Comparison of ENCODE assay signal across 28 mouse cellular contexts in genomic region chr7:5288281-5288680, GRCm38 (mm10).
DNase-seq lines count a peak whose midpoint lies in the region; ATAC-seq and TF ChIP-seq lines count a peak whose summit lies in the region.
"Had no signal": no experiment of that assay in that cellular context is flagged by ENCODE, and none has a peak within 500 bp of the region (broad histone marks: within the 10 kb centered on the region; RNA-seq: fewer than 3 reads in every experiment).

No protein-coding gene starts in this region.

- 46% methylated on average over 1 of the region's 1 CpGs for WGBS in hindbrain, embryonic 12.5 days
- 63% methylated on average over 1 of the region's 1 CpGs for WGBS in forebrain, embryonic 12.5 days

- no peaks in the 10 kb centered on the region for H3K79me2 ChIP-seq in MEL (ENCODE audit: control insufficient read depth, insufficient read depth, low read length, poor library complexity)

- no peaks in the 10 kb centered on the region for H3K27me3 ChIP-seq in E14TG2a.4 (ENCODE audit: insufficient read depth, low read length)
- no peaks in the 10 kb centered on the region for H3K27me3 ChIP-seq in MEL (ENCODE audit: control insufficient read depth in 1 of 2, insufficient read depth in 2 of 2, low read length in 2 of 2)
- no peaks in the 10 kb centered on the region for H3K27me3 ChIP-seq in hindbrain, embryonic 12.5 days
- H3K27me3 ChIP-seq in forebrain, embryonic 12.5 days, result no peaks in the 10 kb centered on the region
- H3K27me3 ChIP-seq: heart, embryonic 12.5 days; heart, embryonic 15.5 days; hindbrain, embryonic 15.5 days had no signal

- H3K36me3 ChIP-seq in E14TG2a.4 (ENCODE audit: insufficient read depth, low read length) (no peaks in the 10 kb centered on the region), MEL (ENCODE audit: control insufficient read depth in 1 of 2, insufficient read depth in 2 of 2, low read length in 2 of 2) (no peaks in the 10 kb centered on the region)
- no peaks in the 10 kb centered on the region for H3K36me3 ChIP-seq in hindbrain, embryonic 12.5 days
- no peaks in the 10 kb centered on the region for H3K36me3 ChIP-seq in forebrain, embryonic 12.5 days (replicated peaks)
- H3K36me3 ChIP-seq: forebrain, embryonic 10.5 days; heart, embryonic 12.5 days; heart, embryonic 15.5 days; hindbrain, embryonic 15.5 days had no signal

- H3K9me3 ChIP-seq in E14TG2a.4 (ENCODE audit: low read length) (no peaks in the 10 kb centered on the region; the same call in 1 of the 2 replicates), MEL (replicated peaks; ENCODE audit: insufficient read depth, low read length) (no peaks in the 10 kb centered on the region)
- H3K9me3 ChIP-seq in hindbrain, embryonic 12.5 days (replicated peaks), result peaks cover 29% of the 10 kb centered on the region
- H3K9me3 ChIP-seq in forebrain, embryonic 12.5 days, result peaks cover 23% of the 10 kb centered on the region

- no peak overlapping the region for H3K27ac ChIP-seq in MEL (ENCODE audit: control insufficient read depth, low read depth, low read length)
- H3K27ac ChIP-seq in left cerebral cortex, adult 2 months, result no peak overlapping the region
- H3K27ac ChIP-seq in hindbrain, embryonic 12.5 days, result no peak overlapping the region
- H3K27ac ChIP-seq in forebrain, embryonic 12.5 days, result no peak overlapping the region
- H3K27ac ChIP-seq: forebrain, embryonic 10.5 days; gastrocnemius, adult 2 months; heart, embryonic 15.5 days; hindbrain, embryonic 15.5 days had no signal

- H3K4me1 ChIP-seq in E14TG2a.4 (replicated peaks; ENCODE audit: low read depth, low read length) (no peaks in the 10 kb centered on the region), MEL (ENCODE audit: control insufficient read depth in 1 of 2, insufficient read depth in 2 of 2, low read length in 2 of 2) (no peaks in the 10 kb centered on the region)
- no peaks in the 10 kb centered on the region for H3K4me1 ChIP-seq in hindbrain, embryonic 12.5 days
- no peaks in the 10 kb centered on the region for H3K4me1 ChIP-seq in forebrain, embryonic 12.5 days
- H3K4me1 ChIP-seq: forebrain, embryonic 10.5 days; heart, embryonic 12.5 days; heart, embryonic 15.5 days; hindbrain, embryonic 15.5 days had no signal

- H3K9ac ChIP-seq in MEL (ENCODE audit: control insufficient read depth, low read depth, low read length, poor library complexity, severe bottlenecking), result no peak overlapping the region
- no peak overlapping the region for H3K9ac ChIP-seq in hindbrain, embryonic 12.5 days
- no peak overlapping the region for H3K9ac ChIP-seq in forebrain, embryonic 12.5 days
- H3K9ac ChIP-seq: forebrain, postnatal 0 days; heart, embryonic 12.5 days; heart, embryonic 15.5 days; hindbrain, embryonic 15.5 days had no signal

- ATAC-seq in hindbrain, embryonic 12.5 days (ENCODE audit: low FRiP score), result no peak
- no peak for ATAC-seq in forebrain, embryonic 12.5 days (ENCODE audit: low FRiP score)
- ATAC-seq: forebrain, embryonic 14.5 days; forebrain, postnatal 0 days; intestine, embryonic 16.5 days had no signal

- intact Hi-C loops in left cerebral cortex, adult 2 months (cut with DNase I), result no loop called here

- H3K4me2 ChIP-seq in hindbrain, embryonic 12.5 days (replicated peaks), result no peak overlapping the region
- H3K4me2 ChIP-seq in forebrain, embryonic 12.5 days, result no peak overlapping the region
- H3K4me2 ChIP-seq: heart, embryonic 12.5 days; heart, embryonic 15.5 days; hindbrain, embryonic 15.5 days had no signal

- peak; percentile 80 for TF ChIP-seq CTCF in E14TG2a.4 (conservative IDR thresholded peaks at IDR 0.05; ENCODE audit: low read length)
- peak; percentile 13 to 34 (median 20); a peak in 4 of 6 replicates for TF ChIP-seq CTCF in MEL (IDR thresholded peaks at IDR 0.05 in 2 of 3, conservative IDR thresholded peaks at IDR 0.05 in 1 of 3; ENCODE audit: control insufficient read depth in 1 of 3, insufficient read depth in 1 of 3, low read depth in 2 of 3, low read length in 3 of 3, poor library complexity in 1 of 3, severe bottlenecking in 1 of 3)
- TF ChIP-seq CTCF in left cerebral cortex, adult 2 months (IDR thresholded peaks at IDR 0.05), result no peak

- no peak for TF ChIP-seq EP300 in MEL (IDR thresholded peaks at IDR 0.05; ENCODE audit: low read depth in 1 of 2, low read length in 2 of 2)

- DNase-seq in 416B (ENCODE audit: low read depth) (peak; percentile 32), MEL (ENCODE audit: low read depth, low spot score) (peak; percentile 14), R1 (ENCODE audit: low read depth, low spot score) (peak; percentile 25)
- DNase-seq in left cerebral cortex, adult 2 months (ENCODE audit: extremely low spot score in 1 of 2, low spot score in 2 of 2), result no peak
- no peak for DNase-seq in urinary bladder, postnatal 36 days (ENCODE audit: low spot score in 2 of 2)
- DNase-seq: adrenal gland, postnatal 10 days; adrenal gland, postnatal 36 days; B cell, adult 2 months; cerebellum, adult 18-20 months; cerebellum, adult 9-10 months; cerebellum, postnatal 14 days; forebrain, postnatal 0 days; gastrocnemius, adult 2 months; gastrocnemius, postnatal 14 days; heart, adult 18-20 months; heart, postnatal 10 days; heart, postnatal 4 days; kidney, adult 18-20 months; kidney, adult 9 months had no signal

- peak; percentile 40 for TF ChIP-seq RAD21 in MEL (IDR thresholded peaks at IDR 0.05; ENCODE audit: low read depth, low read length)

- H3K4me3 ChIP-seq in E14TG2a.4 (replicated peaks; ENCODE audit: low read length), result no peak overlapping the region
- no peak overlapping the region for H3K4me3 ChIP-seq in MEL (ENCODE audit: control insufficient read depth in 1 of 2, insufficient read depth in 1 of 2, low read depth in 2 of 2, low read length in 2 of 2)
- H3K4me3 ChIP-seq in left cerebral cortex, adult 2 months, result no peak overlapping the region
- no peak overlapping the region for H3K4me3 ChIP-seq in hindbrain, embryonic 12.5 days
- H3K4me3 ChIP-seq in forebrain, embryonic 12.5 days (replicated peaks), result no peak overlapping the region
- H3K4me3 ChIP-seq: forebrain, embryonic 10.5 days; gastrocnemius, adult 2 months; heart, embryonic 12.5 days; heart, embryonic 15.5 days; hindbrain, embryonic 15.5 days had no signal

- TF ChIP-seq POLR2A in MEL (IDR thresholded peaks at IDR 0.05; ENCODE audit: control insufficient read depth in 1 of 2, insufficient read depth in 1 of 2, low read depth in 1 of 2, low read length in 2 of 2, poor library complexity in 1 of 2), result no peak

TF ChIP-seq in MEL, 35 proteins besides CTCF, POLR2A, EP300 and RAD21:
- TF ChIP-seq USF1 (IDR thresholded peaks at IDR 0.05; ENCODE audit: low read depth, low read length) (no peak), HCFC1 (IDR thresholded peaks at IDR 0.05; ENCODE audit: low read depth, low read length) (no peak), MAX (IDR thresholded peaks at IDR 0.05; ENCODE audit: low read length) (no peak), RCOR1 (IDR thresholded peaks at IDR 0.05; ENCODE audit: low read depth, low read length) (no peak), NELFE (IDR thresholded peaks at IDR 0.05; ENCODE audit: low read depth, low read length) (no peak), ETS1 (IDR thresholded peaks at IDR 0.05; ENCODE audit: low read depth, low read length) (no peak), MYC (IDR thresholded peaks at IDR 0.05; ENCODE audit: low read depth, low read length) (no peak), MXI1 (IDR thresholded peaks at IDR 0.05; ENCODE audit: low read depth, low read length) (no peak), MYB (IDR thresholded peaks at IDR 0.05; ENCODE audit: low read depth, low read length) (no peak), KAT2A (conservative IDR thresholded peaks at IDR 0.05; ENCODE audit: low read depth, low read length) (no peak), TCF12 (IDR thresholded peaks at IDR 0.05; ENCODE audit: low read depth, low read length) (no peak), CHD2 (IDR thresholded peaks at IDR 0.05; ENCODE audit: low read length) (no peak), BHLHE40 (IDR thresholded peaks at IDR 0.05; ENCODE audit: borderline replicate concordance, low read depth, low read length) (no peak), ZC3H11A (IDR thresholded peaks at IDR 0.05; ENCODE audit: low read depth, low read length) (peak; percentile 3; the same call in 1 of the 2 replicates), CHD1 (IDR thresholded peaks at IDR 0.05; ENCODE audit: low read depth, low read length) (no peak), SMC3 (IDR thresholded peaks at IDR 0.05; ENCODE audit: low read depth, low read length) (peak; percentile 23), MAZ (IDR thresholded peaks at IDR 0.05; ENCODE audit: low read depth, low read length) (no peak)

Comparison
In these comparisons a context has a peak if more than half of its experiments do, and no peak if none do; other contexts are left out.
1. DNase-seq: peak in 416B (single experiment), MEL (single experiment) and R1 (single experiment); none in left cerebral cortex, adult 2 months (0 of 2) and urinary bladder, postnatal 36 days (0 of 2).